Mouse (Mus musculus): ENCODE data around the gene Pard6a. TPM values are rescaled to one million over a fixed set of nuclear protein-coding genes. Genes with fewer than 3 reads are reported as not detected.
A peak's percentile ranks its signal among the peaks of the same experiment; 100 is the strongest.

The Pard6a gene
- 9.1 and 16.5 TPM in 2 replicates for total RNA-seq (2014; fragmentation: Nextera tagmentation)
- total RNA-seq (2017), result 2.6 and 13.0 TPM in 2 replicates

DNA sequence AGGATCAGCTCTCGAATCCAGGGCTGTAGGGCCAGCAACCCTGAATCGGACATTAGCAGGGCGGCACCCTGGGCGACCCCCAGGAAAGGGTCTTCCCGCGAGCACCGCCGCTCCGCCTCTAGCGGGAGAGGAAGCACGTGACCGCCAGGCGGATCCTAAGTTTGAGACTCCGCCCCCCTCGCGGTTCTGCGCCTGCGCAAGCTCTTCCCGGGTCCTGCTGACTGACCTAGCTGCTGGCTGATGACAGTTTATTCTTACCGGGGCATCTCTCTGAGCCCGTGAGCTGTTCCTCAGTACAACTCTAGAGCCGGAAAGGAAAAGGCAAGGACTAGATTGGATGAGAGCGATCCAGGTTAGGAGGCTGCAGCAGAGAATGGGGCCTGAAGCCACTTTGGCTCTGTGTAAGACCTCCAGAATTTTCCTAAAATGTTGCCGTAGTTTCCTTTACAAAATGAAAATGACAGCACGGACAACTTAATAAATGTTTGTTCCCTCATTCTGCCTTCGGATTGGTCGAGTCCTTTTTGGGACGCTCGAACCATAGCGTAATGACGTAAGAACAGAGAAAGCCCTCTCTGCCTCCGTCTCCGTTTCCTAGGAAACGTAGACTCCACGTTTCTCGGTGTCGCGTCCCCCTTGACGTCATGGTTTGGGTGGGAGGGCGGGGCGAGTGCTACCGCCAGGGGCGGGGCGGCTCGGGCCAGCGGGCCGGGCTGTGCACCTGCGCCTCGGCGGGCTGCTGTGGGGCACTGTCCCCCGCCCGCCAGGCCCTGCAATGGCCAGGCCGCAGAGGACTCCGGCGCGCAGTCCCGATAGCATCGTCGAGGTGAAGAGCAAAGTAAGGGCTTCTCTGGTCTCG, at the start of gene Pard6a, which contains the start of gene Acd:
Gene Pard6a (plus strand): TSS at position 183 of the 859 bp plus-strand sequence.
Gene Acd (minus strand): TSS at position 137 of the 859 bp plus-strand sequence.
- ATAC-seq (replicated peaks; ENCODE audit: low FRiP score, low TSS enrichment, poor library complexity, severe bottlenecking), result peak; percentile 72

DNA sequence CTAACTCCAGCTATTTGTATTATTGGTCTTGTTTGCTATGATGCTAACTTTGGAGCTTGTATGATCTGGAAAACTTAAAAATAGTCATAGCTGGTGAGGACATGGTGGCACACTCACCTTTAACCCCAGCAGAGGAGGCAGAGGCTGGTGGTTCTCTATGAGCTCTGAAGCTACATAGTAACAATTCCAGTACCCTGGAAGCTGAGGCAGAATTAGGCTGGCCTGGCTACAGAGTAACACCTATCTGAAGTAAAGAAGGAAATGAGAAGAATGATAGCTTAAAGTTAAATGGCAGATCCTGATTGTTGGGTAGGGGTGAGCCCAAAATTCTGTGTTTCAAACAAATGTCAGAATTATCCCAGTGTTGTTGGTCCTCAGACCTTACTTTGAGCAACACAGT, 43.3 kb upstream of the Pard6a start:
- ATAC-seq (replicated peaks; ENCODE audit: low FRiP score, low TSS enrichment, poor library complexity, severe bottlenecking), result no peak

DNA sequence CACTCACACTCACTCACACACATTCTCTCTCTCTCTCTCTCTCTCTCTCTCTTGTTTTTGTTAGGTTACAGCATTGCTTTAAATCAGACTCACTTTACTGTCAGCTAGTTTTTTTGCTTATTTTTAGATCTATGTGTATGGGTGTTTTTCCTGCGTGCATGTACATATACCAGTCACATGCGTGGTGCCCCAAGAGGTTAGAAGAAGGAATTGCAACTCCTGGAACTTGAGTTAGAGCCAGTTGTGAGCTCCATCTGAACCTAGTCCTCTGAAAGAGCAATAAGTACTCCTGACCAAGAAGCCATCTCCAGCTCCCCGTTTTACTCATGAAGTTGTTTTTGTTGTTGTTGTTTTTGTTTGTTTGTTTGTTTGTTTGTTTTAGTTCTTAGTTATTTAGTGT, 39.8 kb upstream of the Pard6a start:
- ATAC-seq (replicated peaks; ENCODE audit: low FRiP score, low TSS enrichment, poor library complexity, severe bottlenecking), result peak; percentile 82

DNA sequence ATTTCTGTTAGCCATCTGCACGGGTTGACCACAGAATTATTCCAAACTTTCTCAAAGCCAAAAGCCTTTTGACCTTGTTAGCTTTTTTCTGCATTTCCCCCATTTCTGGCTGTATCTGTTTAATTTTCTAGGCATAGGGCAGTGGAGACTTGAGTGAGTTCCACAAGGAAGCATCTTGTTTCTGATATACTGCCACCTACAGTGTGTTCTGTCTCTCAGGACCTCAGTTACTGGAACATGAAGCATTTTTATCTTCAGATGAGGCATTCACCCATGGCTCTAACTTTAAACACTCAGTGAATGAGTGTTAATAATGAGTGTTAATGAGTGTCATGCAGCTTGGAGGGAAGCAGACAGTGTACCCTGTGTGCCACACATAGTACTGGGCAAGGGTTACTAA, 23.1 kb upstream of the Pard6a start:
- ATAC-seq (replicated peaks; ENCODE audit: low FRiP score, low TSS enrichment, poor library complexity, severe bottlenecking), result no peak

DNA sequence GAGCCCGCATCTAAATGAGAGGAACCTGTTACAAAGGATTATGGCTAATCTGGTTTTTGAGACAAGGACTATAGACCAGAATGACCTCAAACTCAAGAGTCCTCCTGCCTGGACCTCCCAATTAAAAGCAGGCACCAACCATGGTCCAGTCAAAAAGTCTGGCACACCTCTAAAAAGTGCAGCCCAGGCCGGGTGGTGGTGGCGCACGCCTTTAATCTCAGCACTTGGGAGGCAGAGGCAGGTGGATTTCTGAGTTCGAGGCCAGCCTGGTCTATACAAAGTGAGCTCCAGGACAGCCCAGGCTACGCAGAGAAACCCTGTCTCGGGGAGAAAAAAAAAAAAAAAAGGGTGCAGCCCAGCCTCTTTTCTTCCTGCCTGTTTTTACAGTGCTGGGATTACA, 15.6 kb upstream of the Pard6a start:
- no peak for ATAC-seq (replicated peaks; ENCODE audit: low FRiP score, low TSS enrichment, poor library complexity, severe bottlenecking)

DNA sequence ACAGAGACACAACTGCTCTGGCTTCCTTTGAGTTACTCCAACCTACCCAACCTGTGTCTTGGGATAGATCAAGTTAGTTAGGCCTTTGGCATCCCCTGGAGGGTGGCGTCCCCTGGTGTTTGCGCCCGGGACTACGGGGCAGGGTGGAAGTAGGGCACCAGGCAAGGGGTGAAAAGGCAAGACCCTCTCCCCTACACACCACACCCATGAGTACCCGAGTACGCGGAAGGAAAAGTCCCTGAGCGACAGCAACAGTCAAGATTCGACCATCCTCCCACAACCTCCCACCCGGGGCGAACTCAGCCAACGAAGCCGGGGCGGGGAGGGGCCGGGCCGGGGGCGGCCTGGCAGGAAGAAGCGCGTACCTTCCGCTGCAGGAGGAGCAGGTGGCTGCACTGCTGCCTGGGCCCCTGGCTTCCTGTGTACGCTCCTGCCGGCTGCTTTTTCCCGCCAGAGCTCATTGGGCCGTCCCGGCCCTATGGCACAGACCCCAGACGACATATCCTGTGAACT, 15.1 kb upstream of the Pard6a start, which contains the start of gene Carmil2:
Gene Carmil2 (plus strand): TSS at position 479 of the 513 bp plus-strand sequence.
- peak; percentile 66; the same call in 1 of the 2 replicates for ATAC-seq (replicated peaks; ENCODE audit: low FRiP score, low TSS enrichment, poor library complexity, severe bottlenecking)

DNA sequence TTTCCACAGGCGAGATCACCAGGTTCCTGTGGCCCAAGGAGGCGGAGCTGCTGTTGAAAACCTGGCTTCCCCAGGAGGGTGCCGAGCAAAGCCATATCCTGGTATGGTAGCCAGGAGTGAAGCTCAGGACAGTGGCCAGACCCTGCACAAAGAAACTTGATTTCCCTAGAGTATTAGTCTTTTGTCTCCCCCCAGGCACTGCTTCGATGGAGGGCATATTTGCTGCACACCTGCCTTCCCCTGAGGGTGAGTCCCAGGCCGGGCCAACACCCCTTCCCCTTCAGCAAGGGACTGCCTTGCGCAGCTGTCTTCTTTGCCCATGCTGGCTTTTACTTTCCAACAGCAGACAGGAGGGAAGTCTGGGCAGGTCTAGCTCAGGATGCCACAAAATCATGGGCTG, 14.4 kb upstream of the Pard6a start:
- 0 out of 2 replicates have a peak, but pooled peaks have one; percentile 4 for ATAC-seq (replicated peaks; ENCODE audit: low FRiP score, low TSS enrichment, poor library complexity, severe bottlenecking)

DNA sequence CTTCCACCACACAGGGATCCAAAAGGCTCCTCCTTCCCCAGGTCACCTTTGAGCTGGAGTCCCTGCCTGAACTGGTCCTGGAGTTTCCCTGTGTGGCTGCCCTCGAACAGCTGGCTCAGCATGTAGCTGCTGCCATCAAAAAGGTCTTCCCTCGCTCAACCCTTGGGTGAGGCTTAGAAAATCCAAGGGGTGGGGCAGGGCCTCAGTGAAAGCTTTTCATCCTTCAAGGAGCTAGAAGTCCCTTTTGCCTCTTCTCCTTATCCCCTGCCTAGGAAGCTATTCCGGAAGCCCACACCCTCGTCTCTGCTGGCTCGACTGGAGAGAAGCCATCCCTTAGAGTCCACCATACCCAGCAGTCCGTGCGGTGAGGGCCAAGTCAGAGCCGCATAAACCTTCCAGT, 13.4 kb upstream of the Pard6a start:
- no peak for ATAC-seq (replicated peaks; ENCODE audit: low FRiP score, low TSS enrichment, poor library complexity, severe bottlenecking)

DNA sequence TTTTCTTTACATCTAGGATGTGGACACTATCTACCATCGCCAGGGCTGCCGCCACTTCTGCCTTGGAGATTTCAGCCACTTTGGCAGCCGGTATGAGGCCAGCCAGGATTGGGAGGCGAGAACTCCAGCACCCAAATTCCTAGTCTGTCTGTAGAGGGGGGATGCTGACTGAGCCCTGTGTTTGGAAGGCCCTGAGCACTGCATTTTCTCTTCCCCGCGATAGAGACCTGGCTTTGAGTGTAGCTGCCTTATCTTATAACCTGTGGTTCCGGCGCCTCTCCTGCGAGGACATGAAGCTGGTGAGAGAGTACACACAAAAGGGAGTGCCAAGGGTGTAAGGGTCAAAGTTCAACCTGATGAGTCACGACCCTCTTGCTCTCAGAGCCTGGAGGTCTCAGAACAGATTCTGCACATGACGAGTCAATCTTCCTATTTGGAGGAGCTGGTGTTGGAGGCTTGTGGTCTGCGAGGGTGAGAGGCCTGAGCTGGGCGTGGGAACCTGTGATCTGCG, 12.7 kb upstream of the Pard6a start:
- no peak for ATAC-seq (replicated peaks; ENCODE audit: low FRiP score, low TSS enrichment, poor library complexity, severe bottlenecking)

DNA sequence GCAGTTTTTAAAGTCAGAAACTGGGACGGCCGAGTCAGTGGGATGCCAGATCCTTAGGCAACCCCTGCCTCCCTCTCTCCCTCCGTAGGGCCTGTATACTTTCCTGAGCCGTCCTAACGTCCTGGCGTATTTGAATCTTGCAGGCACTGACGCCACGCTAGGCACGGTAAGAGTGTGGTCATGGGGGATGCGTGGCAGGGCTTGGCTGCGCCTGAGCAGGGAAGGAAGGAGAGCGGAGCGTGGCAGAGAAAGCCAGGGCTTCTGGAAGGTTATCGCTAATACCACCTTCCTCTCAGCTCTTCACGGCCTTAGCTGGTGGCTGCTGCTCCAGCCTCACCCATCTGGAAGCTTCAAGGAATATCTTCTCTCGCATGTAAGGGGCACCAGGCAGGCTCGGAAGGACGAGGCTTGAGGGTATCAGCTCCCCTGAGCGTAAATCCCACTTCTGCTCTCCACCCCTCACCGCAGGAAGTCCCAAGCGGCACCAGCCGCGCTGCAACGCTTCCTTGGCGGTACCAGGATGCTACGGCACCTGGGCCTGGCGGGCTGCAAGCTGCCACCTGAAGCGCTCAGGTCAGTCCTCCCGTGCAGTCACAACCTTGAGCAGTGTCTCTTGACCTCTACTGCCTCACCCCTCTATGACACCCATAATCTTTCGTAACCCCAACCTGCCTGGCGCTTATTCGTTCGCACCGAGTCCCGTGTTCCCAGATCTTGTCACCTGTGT, 11.5 kb upstream of the Pard6a start:
- ATAC-seq (replicated peaks; ENCODE audit: low FRiP score, low TSS enrichment, poor library complexity, severe bottlenecking), result no peak

DNA sequence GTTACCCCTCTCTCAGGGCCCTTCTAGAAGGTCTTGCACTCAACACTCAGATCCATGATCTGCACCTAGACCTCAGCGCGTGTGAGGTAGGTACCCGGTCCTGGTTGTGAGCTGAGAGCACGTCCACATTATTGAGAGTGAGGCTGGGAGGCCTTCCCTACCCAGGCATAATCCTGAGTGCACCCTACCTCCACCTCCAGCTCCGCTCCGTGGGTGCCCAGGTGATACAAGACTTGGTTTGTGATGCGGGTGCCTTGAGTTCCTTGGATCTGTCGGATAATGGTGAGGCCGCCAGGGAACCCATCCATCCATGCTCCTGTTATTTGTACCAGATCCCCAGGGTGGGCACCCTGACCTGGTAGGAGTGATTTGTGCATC, 11.0 kb upstream of the Pard6a start:
- ATAC-seq (replicated peaks; ENCODE audit: low FRiP score, low TSS enrichment, poor library complexity, severe bottlenecking), result no peak

DNA sequence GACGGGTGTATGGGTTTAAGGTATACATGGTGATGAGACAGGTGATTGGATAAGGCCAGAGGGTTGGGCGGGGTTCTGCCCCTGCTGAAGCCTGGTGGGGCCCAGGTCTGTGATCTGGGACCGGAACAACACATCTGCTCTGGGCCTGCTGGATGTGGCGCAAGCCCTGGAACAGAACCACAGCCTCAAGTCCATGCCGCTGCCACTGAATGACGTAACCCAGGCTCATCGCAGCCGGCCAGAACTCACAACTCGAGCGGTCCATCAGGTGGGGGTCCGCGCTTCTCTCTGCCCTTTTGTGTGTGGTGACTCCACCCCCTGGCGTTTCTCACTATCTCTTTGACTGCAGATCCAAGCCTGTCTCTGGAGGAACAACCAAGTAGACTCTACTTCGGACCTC, 10.0 kb upstream of the Pard6a start:
- ATAC-seq (replicated peaks; ENCODE audit: low FRiP score, low TSS enrichment, poor library complexity, severe bottlenecking), result peak; percentile 9

DNA sequence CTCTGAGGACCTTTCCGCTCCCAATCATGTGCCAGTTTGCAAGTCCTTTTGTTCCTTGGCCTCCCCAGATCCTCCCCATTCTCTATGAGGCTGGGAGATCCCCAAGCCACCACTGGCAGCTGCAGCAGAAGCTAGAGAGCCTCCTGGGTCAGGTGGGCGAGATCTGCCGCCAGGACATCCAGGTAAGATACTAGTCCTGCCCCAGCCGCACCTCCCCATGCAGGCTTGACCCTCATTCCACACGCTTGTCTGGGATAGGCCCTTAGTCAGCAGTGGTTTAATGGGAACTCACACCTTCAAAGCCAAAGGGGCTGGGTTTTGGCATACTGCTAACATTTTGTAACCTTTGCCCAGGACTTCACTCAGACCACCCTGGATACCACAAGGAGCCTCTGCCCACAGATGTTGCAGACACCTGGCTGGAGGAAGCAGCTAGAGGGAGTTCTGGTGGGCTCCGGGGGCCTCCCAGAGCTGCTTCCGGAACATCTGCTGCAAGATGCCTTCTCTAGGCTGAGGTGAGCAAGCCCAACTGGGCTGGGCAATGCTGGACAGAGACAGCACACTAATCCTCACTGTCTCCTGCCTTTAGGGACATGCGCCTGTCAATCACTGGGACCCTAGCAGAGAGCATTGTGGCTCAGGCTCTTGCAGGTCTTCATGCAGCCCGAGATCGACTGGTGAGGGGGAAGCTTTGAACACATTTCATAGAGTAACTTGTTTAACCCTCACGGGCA, 8.3 kb upstream of the Pard6a start:
- ATAC-seq (replicated peaks; ENCODE audit: low FRiP score, low TSS enrichment, poor library complexity, severe bottlenecking), result no peak

DNA sequence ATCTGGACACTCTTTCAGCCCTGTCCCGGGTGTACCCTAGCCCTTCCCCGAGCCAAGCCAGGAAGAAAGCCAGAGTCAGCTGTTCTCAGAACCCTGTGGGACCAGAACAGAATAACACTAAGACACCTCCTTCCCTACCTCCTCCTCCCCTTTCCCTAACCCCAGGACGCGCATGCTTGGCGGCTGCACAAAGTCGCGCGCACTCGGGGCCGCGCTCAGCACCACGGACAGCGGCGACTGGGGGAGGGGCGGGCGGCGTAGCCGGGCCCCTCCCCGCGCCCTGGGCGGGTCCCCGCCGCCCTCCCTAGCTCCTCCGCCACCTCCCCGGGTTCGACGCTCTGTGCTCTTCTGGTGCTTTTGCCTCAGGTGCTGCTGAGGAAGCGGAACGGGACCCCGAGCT, 7.3 kb upstream of the Pard6a start:
- ATAC-seq (replicated peaks; ENCODE audit: low FRiP score, low TSS enrichment, poor library complexity, severe bottlenecking), result no peak

DNA sequence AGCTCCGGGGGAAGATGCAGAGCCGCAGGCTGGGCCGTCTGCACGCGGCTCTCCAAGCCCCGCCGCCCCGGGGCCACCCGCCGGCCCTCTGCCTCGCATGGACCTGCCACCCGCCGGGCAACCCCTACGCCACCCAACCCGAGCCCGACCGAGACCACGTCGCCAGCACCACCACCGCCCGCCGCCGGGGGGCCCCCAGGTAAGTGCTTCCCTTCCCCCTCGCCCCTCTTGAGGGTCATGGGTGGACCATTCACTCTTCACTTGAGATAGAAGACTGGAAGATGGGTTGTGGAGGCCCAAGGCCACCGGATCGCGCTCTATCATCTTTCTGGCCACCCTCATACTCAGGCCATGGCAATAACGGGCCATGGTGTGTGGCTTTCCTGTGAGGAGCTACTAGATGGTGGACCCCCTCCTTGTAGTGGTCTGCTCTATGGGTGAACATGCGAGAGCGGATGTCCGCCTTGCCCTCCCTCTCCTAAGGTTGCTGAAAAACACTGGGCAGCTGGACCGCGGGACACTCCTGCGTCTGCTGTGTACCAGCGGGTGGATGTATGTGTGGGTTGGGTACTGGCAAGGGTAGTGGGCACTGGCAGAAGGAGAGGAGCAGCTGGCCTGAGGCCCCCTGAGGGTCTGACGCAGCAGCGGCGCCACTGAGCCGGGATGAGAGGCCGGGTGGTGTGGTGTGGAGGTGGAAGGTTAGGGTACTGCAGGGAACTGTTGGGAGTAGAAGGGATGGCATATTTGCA, 6.7 kb upstream of the Pard6a start:
- ATAC-seq (replicated peaks; ENCODE audit: low FRiP score, low TSS enrichment, poor library complexity, severe bottlenecking), result no peak

DNA sequence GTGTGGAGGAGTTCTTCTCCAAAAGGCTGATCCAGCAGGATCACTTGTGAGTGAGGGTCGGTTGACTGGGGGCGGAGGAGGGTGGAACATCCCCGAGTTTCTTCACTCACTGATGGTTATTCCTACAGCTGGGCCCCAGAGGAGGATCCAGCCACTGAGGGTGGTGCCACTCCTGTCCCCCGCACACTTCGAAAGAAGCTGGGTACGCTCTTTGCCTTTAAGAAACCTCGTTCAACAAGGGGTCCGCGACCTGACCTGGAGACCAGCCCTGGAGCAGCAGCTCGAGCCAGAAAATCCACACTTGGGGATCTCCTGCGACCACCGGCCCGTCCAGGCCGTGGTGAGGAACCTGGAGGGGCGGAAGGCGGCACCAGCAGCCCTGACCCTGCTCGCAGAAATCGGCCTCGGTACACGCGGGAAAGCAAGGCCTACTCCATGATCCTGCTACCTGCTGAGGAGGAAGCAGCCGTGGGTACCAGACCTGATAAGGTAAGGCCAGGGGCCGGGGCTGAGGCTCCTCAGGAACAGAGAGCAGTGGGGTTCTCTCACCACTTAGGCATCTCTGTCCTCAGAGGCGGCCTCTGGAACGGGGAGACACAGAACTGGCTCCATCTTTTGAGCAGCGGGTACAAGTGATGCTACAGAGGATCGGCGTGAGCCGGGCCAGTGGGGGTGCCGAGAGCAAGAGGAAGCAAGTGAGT, 5.7 kb upstream of the Pard6a start:
- ATAC-seq (replicated peaks; ENCODE audit: low FRiP score, low TSS enrichment, poor library complexity, severe bottlenecking), result no peak

DNA sequence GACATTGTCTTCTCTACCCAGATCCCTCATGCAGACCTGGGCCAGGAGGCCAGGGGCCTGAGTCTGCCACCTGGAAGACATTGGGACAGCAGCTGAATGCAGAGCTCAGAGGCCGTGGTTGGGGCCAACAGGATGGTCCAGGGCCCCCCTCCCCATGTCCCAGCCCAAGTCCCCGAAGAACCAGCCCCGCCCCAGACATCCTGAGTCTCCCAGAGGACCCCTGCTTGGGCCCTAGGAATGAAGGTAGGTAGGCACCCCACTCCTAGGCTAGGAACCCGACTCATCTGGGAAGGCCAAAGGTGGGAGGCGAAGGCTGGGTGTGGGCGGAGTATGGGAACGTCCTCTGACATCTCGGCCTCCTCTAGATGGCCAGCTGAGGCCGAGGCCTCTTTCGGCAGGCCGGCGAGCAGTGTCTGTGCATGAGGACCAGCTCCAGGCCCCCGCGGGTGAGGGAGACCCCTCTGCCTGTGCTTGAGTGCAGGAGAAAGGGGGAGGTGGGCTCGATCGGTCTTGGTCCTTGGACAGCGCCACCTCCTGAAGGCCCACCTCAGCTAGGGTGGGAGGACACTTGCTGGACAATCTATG, 3.7 kb upstream of the Pard6a start:
- ATAC-seq (replicated peaks; ENCODE audit: low FRiP score, low TSS enrichment, poor library complexity, severe bottlenecking), result no peak

DNA sequence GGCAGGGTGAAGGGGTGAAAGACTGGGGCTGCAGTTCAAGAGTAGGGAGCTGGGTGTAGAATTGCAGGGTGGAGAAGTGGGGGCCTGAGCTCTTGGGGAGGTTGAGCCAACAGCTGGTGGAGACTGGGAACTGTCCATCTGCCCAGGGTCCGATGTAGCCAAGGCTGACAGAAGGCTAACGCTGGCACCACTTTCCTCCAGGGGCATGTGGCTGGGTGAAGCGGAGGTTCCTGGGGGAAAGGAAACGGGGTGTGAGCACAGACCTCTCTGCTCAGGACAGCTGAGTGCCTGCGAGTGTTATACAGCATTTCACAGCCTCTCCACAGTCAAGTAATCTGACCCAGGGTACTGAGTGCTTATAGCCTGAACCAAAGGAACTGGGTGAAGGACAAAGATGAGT, 2.2 kb upstream of the Pard6a start:
- no peak for ATAC-seq (replicated peaks; ENCODE audit: low FRiP score, low TSS enrichment, poor library complexity, severe bottlenecking)
